Mouse (Mus musculus): Measurements from ENCODE around the gene Asb18.

DNA sequence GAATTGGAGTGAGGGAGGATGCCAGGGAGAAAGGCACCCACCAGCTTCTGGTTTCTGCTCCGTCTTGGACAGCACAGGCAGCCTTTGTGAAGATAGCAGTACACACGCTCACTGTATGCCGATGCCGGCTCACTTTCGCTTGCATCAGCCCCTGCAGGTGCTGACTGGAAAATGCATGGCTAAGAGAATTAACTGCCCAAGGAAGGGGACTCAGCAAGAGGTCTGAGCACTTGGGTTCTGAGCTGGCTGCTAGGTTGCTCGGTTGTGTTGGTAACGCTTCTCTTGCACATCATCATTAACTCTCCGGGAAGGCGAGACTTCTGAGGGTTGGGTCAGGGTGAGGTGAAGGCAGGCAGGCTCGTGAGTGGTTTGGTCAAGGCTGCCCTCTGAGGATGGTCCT is 92.7 kb downstream of the Asb18 start:
- TF ChIP-seq CTCF (IDR thresholded peaks at IDR 0.05; ENCODE audit: extremely low read depth, insufficient read length, insufficient replicate concordance, low read depth, low read length) (no peak), POLR2A (IDR thresholded peaks at IDR 0.05; ENCODE audit: low read depth, low read length) (no peak)
